Mouse (Mus musculus) neural tube, embryonic 13.5 days (tissue): ENCODE data around the gene Polr3b. TPM values are rescaled to one million over a fixed set of nuclear protein-coding genes. Genes with fewer than 3 reads are reported as not detected.

Experiments used
- ATAC-seq: fragments of 200-750 bp; cut with Nextera tagmentation; 2 replicates; pipeline ENCODE4 v1.8.0; 2017; ENCODE audit warnings: low read depth, mild to moderate bottlenecking, moderate TSS enrichment, moderate library complexity
- H3K27ac ChIP-seq: fragments of 300-500 bp; sonication (generic); replicated peaks from 2 replicates; pipeline ENCODE4 v1.5.1; 2015; ENCODE audit warnings: moderate library complexity, mild to moderate bottlenecking, inconsistent platforms
- H3K27me3 ChIP-seq: fragments of 300-500 bp; sonication (generic); 2 replicates; pipeline ENCODE4 v1.6.1; 2015; ENCODE audit warnings: mild to moderate bottlenecking, inconsistent platforms
- H3K36me3 ChIP-seq: fragments of 300-500 bp; sonication (generic); 2 replicates; pipeline ENCODE4 v1.6.1; 2015; ENCODE audit warnings: mild to moderate bottlenecking, inconsistent platforms
- H3K4me1 ChIP-seq: fragments of 300-500 bp; sonication (generic); replicated peaks from 2 replicates; pipeline ENCODE4 v1.6.1; 2015; ENCODE audit warnings: inconsistent platforms
- H3K4me2 ChIP-seq: fragments of 300-500 bp; sonication (generic); 2 replicates; pipeline ENCODE4 v1.6.1; 2015; ENCODE audit warnings: inconsistent platforms, mild to moderate bottlenecking, moderate library complexity
- H3K4me3 ChIP-seq: fragments of 300-500 bp; sonication (generic); 2 replicates; pipeline ENCODE4 v1.5.1; 2015; ENCODE audit warnings: mild to moderate bottlenecking, inconsistent platforms
- H3K9ac ChIP-seq: fragments of 300-500 bp; sonication (generic); 2 replicates; pipeline ENCODE4 v1.6.1; 2015; ENCODE audit warnings: moderate library complexity, mild to moderate bottlenecking, inconsistent platforms
- H3K9me3 ChIP-seq: fragments of 300-500 bp; sonication (generic); 2 replicates; pipeline ENCODE4 v1.6.1; 2016; ENCODE audit warnings: inconsistent platforms
- WGBS: fragments of 180-500 bp; shearing (Covaris S2); methylation state at CpG from one replicate; pipeline ENCODE4 v1.1.7; 2015; 5-methylcytosine and 5-hydroxymethylcytosine counted together
- polyA plus RNA-seq: library from polyadenylated mRNA; unstranded; fragments of >200 nt; fragmentation: Nextera tagmentation; extraction: Ambion mirVana; gene quantifications from 2 replicates; pipeline ENCODE4 v1.2.1, GENCODE M21; 2015

The Polr3b gene
- polyA plus RNA-seq, 1 experiment from 2014 or later = 15.7 TPM

DNA sequence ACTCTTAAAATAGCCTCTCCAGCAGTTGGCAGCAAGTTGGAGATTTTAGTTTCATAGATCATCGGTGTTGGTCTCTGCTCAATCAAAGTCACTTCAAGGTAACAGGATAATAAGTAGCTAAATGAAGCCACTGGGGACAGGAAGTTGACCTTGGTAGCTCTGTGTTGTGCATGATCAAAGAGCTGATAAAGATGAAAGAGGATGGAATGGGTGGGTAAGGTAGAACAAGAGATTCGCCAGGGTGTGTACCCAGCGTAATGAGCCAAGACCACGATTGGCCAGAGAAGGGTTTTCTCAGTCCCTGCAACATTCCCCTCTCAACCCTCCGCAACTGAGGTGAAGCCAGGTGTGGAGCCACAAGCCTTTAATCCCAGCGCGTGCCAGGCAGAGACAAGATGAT, 83.1 kb downstream of the Polr3b start:
- Histone ChIP-seq H3K9me3 (no peaks in the 10 kb centered on the region), H3K36me3 (peaks cover 22% of the 10 kb centered on the region), H3K4me3 (no peak overlapping the region), H3K9ac (no peak overlapping the region), H3K27me3 (no peaks in the 10 kb centered on the region), H3K27ac (no peak overlapping the region), H3K4me2 (no peak overlapping the region), H3K4me1 (peaks cover 41% of the 10 kb centered on the region)
- ATAC-seq = no peak
- 98% methylated on average over 7 of the region's 7 CpGs for WGBS

- 19% methylated on average over 8 of the region's 8 CpGs for WGBS
- H3K27ac ChIP-seq = no peak overlapping the region
Observed at GRCm38 (mm10) chr10:84706543-84706942, 84.5 kb downstream of the Polr3b start.

GRCm38 (mm10) chr10:84707226-84707625, 85.1 kb downstream of the Polr3b start:
- Histone ChIP-seq H3K9ac (no peak overlapping the region), H3K9me3 (no peaks in the 10 kb centered on the region), H3K36me3 (peaks cover 4% of the 10 kb centered on the region; the same call in 1 of the 2 replicates), H3K4me1 (peaks cover 60% of the 10 kb centered on the region), H3K27ac (peak overlapping the region; percentile 78), H3K4me2 (no peak overlapping the region), H3K4me3 (no peak overlapping the region), H3K27me3 (no peaks in the 10 kb centered on the region)
- ATAC-seq = no peak
- 18% methylated on average over 6 of the region's 6 CpGs for WGBS

More at GRCm38 (mm10) chr10:84706543-84706942, 84.5 kb downstream of the Polr3b start:
- Histone ChIP-seq H3K9me3 (no peaks in the 10 kb centered on the region), H3K9ac (no peak overlapping the region), H3K4me2 (no peak overlapping the region), H3K4me3 (no peak overlapping the region), H3K27me3 (no peaks in the 10 kb centered on the region), H3K4me1 (peaks cover 53% of the 10 kb centered on the region), H3K36me3 (peaks cover 10% of the 10 kb centered on the region)
- no peak for ATAC-seq

DNA sequence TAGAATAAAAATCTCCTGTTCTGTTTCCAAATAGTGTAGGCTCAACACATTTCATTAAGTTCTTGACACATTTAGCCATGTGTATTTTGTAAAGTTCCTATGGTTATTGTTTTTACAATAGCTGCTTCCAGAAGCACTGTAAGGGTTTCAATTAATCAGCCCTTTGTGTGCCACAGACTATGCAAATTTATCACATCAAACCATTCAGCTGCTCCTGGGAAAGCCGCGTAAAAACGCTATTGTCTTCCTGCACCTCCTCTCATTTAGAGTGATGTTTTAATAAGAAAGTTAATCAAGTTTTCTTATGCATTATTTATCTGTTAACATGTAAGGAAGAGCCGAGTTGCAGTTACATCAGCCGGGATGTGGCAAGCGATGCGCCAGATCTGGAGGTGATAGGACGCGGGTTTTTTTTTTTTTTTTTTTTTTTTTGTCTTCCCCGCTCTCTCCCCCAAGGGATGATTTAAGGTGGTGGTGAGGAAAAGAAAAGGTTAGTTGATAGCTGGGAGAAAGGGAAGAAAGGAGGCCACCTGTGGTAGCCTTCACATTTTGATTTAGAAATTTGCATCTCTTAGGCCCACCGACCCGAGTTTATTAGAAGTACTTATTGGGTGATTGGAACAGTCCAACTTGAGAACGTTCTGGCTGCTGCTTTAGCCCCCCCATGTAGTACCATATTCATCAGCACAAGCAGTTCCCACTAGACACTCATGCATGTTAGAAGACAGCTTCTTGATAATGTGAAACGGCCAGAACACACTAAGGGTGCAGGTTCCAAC, 85.8 kb downstream of the Polr3b start:
- no peaks in the 10 kb centered on the region for H3K36me3 ChIP-seq
- no peaks in the 10 kb centered on the region for H3K9me3 ChIP-seq
- peak overlapping the region; percentile 78 for H3K27ac ChIP-seq
- 10% methylated on average over 14 of the region's 14 CpGs for WGBS
- ATAC-seq = no peak; the same call in 1 of the 2 replicates
- H3K4me3 ChIP-seq = no peak overlapping the region
- peaks cover 67% of the 10 kb centered on the region for H3K4me1 ChIP-seq
- H3K9ac ChIP-seq = no peak overlapping the region
- no peaks in the 10 kb centered on the region for H3K27me3 ChIP-seq
- 0 out of 2 replicates have a peak overlapping the region, but pooled peaks have one; percentile 5 for H3K4me2 ChIP-seq

- Histone ChIP-seq H3K9me3 (no peaks in the 10 kb centered on the region), H3K36me3 (peaks cover 8% of the 10 kb centered on the region; the same call in 1 of the 2 replicates), H3K4me2 (no peak overlapping the region), H3K27me3 (no peaks in the 10 kb centered on the region), H3K9ac (no peak overlapping the region), H3K4me1 (peaks cover 89% of the 10 kb centered on the region), H3K4me3 (no peak overlapping the region), H3K27ac (peak overlapping the region; percentile 63)
- no peak for ATAC-seq
- 16% methylated on average over 4 of the region's 4 CpGs for WGBS
Observed at GRCm38 (mm10) chr10:84710192-84710591, 88.1 kb downstream of the Polr3b start.

GRCm38 (mm10) chr10:84710827-84711226, 88.7 kb downstream of the Polr3b start:
- peak; percentile 74 for ATAC-seq
- Histone ChIP-seq H3K27me3 (no peaks in the 10 kb centered on the region), H3K4me3 (no peak overlapping the region), H3K4me2 (peak overlapping the region; percentile 18; the same call in 1 of the 2 replicates), H3K36me3 (peaks cover 9% of the 10 kb centered on the region; the same call in 1 of the 2 replicates), H3K27ac (peak overlapping the region; percentile 72), H3K9ac (no peak overlapping the region), H3K9me3 (no peaks in the 10 kb centered on the region), H3K4me1 (peaks cover 86% of the 10 kb centered on the region)
- WGBS = 10% methylated on average over 4 of the region's 4 CpGs

DNA sequence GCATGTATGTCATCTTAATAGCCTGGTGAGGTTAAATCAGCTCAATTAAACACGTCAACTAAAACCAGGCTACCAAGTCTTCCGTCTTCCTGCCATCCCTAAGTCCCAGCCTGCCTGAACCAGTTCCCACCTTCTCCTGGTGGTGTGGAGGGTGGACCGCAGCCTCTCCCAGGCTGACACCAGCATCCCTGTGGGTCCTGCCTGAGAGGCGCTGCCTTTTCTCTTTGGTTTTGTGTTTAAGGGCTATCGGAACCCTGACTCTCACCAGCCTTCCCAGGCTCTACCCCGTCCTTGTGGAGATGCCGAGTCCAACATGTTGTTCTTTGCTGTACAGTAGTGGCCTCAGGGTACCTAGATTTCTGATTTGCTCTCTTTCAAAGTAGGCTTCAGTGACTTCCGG, 89.4 kb downstream of the Polr3b start:
- Histone ChIP-seq H3K4me2 (peak overlapping the region; percentile 18; the same call in 1 of the 2 replicates), H3K9me3 (no peaks in the 10 kb centered on the region), H3K4me3 (no peak overlapping the region), H3K36me3 (peaks cover 15% of the 10 kb centered on the region), H3K4me1 (peaks cover 80% of the 10 kb centered on the region), H3K27me3 (no peaks in the 10 kb centered on the region), H3K27ac (peak overlapping the region; percentile 72), H3K9ac (peak overlapping the region; percentile 3; the same call in 1 of the 2 replicates)
- 13% methylated on average over 8 of the region's 8 CpGs for WGBS
- ATAC-seq = peak; percentile 40; the same call in 1 of the 2 replicates

DNA sequence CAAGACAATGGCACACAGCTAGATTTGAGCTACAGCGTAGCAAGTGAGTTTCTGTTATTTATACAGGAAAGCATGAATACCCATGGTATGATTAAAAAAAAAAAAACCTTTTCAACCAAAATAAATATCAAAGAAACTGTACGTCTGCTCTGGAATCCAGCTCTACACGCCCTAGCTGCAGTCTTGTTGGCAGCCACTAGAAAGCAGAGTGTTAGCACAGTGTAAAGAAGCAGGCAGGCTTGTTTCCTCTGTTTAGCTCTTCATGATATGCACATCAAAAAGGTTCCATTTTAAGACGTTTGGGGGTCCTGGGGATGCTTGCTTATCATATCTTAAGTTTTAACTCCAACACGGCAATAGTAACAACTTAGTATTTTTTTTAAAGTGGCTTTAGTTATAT, 89.8 kb downstream of the Polr3b start:
- Histone ChIP-seq H3K4me2 (peak overlapping the region; percentile 18; the same call in 1 of the 2 replicates), H3K9ac (0 out of 2 replicates have a peak overlapping the region, but pooled peaks have one; percentile 3), H3K9me3 (no peaks in the 10 kb centered on the region), H3K27me3 (no peaks in the 10 kb centered on the region), H3K36me3 (peaks cover 18% of the 10 kb centered on the region), H3K4me1 (peaks cover 76% of the 10 kb centered on the region), H3K27ac (peak overlapping the region; percentile 72), H3K4me3 (no peak overlapping the region)
- ATAC-seq = no peak
- 33% methylated on average over 5 of the region's 5 CpGs for WGBS

DNA sequence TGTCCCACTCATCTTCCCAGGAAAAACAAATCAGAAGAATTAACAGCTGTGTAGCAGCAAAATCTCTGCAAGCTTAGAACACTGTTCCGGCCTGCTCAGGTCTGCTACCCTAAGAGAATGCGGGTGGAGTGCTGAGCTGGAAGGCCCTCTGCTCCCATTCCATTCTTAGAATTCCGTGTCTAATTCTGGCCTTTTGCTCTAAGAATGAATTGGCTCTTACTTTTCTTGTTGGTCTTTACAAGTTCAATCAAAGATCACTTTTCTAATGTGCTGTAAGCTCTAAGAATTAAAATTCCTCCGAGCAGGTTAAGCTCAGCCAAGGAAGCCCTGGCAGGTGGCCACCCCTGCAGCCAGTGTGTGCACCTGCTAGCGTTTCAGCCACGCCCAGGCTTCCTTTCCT, 90.4 kb downstream of the Polr3b start:
- no peak overlapping the region for H3K4me3 ChIP-seq
- peak overlapping the region; percentile 46; the same call in 1 of the 2 replicates for H3K27ac ChIP-seq

GRCm38 (mm10) chr10:84713043-84713442, 91.0 kb downstream of the Polr3b start:
- Histone ChIP-seq H3K9me3 (no peaks in the 10 kb centered on the region), H3K27ac (peak overlapping the region; percentile 46), H3K27me3 (no peaks in the 10 kb centered on the region), H3K4me2 (no peak overlapping the region), H3K36me3 (peaks cover 18% of the 10 kb centered on the region), H3K9ac (no peak overlapping the region), H3K4me3 (no peak overlapping the region), H3K4me1 (peaks cover 67% of the 10 kb centered on the region)
- WGBS = 58% methylated on average over 10 of the region's 10 CpGs
- ATAC-seq = no peak

More for the DNA sequence above, 90.4 kb downstream of the Polr3b start:
- no peak for ATAC-seq
- WGBS = 48% methylated on average over 6 of the region's 6 CpGs
- Histone ChIP-seq H3K9me3 (no peaks in the 10 kb centered on the region), H3K9ac (no peak overlapping the region), H3K36me3 (peaks cover 18% of the 10 kb centered on the region), H3K4me1 (peaks cover 70% of the 10 kb centered on the region), H3K27me3 (no peaks in the 10 kb centered on the region), H3K4me2 (no peak overlapping the region)

DNA sequence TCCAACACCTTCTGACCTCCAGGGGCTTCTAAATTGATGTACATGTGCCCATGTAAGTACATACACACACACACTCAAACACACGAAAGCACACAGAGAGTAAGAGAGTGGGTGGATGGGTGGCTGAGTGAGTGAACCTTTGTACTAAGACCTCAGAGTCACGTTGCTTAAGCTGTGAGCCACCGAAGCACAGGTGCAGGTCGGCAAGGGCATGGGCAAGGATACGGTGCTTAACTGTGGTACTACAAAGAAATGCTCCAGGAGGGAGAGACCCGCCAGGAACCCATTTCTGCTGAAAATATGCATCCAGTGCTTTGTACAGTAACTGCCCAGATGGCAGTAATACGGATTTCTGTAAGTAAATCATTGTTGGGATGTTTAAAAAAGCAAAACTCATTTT, 93.5 kb downstream of the Polr3b start:
- Histone ChIP-seq H3K36me3 (peaks cover 29% of the 10 kb centered on the region), H3K9me3 (no peaks in the 10 kb centered on the region), H3K9ac (no peak overlapping the region), H3K27me3 (no peaks in the 10 kb centered on the region), H3K4me1 (peaks cover 50% of the 10 kb centered on the region), H3K4me2 (no peak overlapping the region), H3K27ac (no peak overlapping the region), H3K4me3 (no peak overlapping the region)
- 90% methylated on average over 7 of the region's 7 CpGs for WGBS
- ATAC-seq = no peak

DNA sequence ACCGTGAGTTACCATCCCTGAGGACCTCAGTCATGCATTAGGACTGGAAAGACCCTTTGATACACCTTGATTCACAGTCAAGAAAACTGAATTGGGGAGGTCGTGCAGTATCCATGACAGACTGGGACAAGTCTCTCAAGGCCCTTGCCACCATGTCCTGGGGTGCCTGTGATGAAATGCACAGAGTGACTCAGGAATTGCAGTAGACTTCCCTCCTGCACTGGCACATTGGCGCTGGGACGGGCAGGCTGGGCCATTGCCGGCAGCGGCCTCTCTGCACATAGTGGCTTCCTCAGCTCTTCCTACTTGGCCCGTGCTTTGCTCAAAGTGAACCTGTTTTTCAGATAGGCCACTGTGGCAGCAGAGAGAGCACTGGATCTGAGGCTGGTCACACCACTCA, 94.5 kb downstream of the Polr3b start:
- ATAC-seq = no peak
- H3K9me3 ChIP-seq = no peaks in the 10 kb centered on the region
- H3K9ac ChIP-seq = no peak overlapping the region
- peaks cover 38% of the 10 kb centered on the region for H3K36me3 ChIP-seq
- no peak overlapping the region for H3K4me3 ChIP-seq
- H3K4me2 ChIP-seq = no peak overlapping the region
- no peaks in the 10 kb centered on the region for H3K27me3 ChIP-seq
- peaks cover 40% of the 10 kb centered on the region for H3K4me1 ChIP-seq
- no peak overlapping the region for H3K27ac ChIP-seq
- 95% methylated on average over 7 of the region's 7 CpGs for WGBS
